Mouse (Mus musculus): ENCODE data around the gene Stim1. TPM values are rescaled to one million over a fixed set of nuclear protein-coding genes. Genes with fewer than 3 reads are reported as not detected.

Stim1 gene
- polyA plus RNA-seq, 1 experiment = not detected

GRCm38 (mm10) chr7:102310821-102311220, 43.2 kb downstream of the Stim1 start:
- Histone ChIP-seq H3K4me1 (ENCODE audit: control insufficient read depth, insufficient read depth, low read length) (no peaks in the 10 kb centered on the region), H3K4me3 (ENCODE audit: insufficient read depth, low read depth, low read length) (no peak overlapping the region), H3K27ac (ENCODE audit: insufficient read depth, low read depth, low read length) (no peak overlapping the region)
- 87% methylated on average over 5 of the region's 5 CpGs for WGBS
- TF ChIP-seq POLR2A (IDR thresholded peaks at IDR 0.05; ENCODE audit: insufficient read depth, low read depth, low read length) (no peak), CTCF (IDR thresholded peaks at IDR 0.05; ENCODE audit: insufficient read depth, low read depth, low read length) (no peak)

DNA sequence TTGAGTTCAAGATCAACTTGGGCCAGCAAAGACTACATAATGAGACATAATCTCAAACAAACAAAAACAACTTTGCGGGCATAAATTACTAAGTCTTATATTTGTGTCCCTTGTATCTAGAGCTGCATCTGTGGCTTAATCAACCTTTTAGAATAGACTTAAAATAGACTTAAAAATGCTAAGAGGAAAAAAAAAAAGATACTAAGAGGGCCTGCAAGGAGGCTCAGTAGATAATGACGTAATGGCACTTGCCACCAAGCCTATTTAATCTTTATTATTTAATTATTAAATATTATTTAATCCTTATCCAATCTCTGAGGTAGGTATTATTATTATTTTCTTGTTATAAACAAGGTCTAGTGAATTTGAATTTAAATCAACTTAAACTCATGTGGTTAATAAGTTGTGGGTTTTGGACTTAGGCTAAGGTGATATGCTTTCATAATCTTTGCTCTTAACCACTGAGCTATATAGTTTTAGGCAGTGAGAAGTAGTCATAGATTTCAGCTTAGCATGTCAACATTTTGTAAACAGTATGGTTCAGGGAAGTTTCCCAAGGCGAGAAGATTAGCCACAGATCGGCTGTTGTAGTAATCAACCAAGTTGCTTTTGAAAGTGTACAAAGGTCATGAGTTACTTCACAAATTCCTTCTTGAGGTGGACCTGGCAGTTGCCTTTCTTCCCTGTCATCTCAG, 45.4 kb downstream of the Stim1 start:
- no peak for TF ChIP-seq POLR2A (IDR thresholded peaks at IDR 0.05; ENCODE audit: insufficient read depth, low read depth, low read length)
- TF ChIP-seq CTCF (IDR thresholded peaks at IDR 0.05; ENCODE audit: insufficient read depth, low read depth, low read length) = no peak
- no peak overlapping the region for H3K4me3 ChIP-seq (ENCODE audit: insufficient read depth, low read depth, low read length)
- no peak overlapping the region for H3K27ac ChIP-seq (ENCODE audit: insufficient read depth, low read depth, low read length)
- 92% methylated on average over 4 of the region's 4 CpGs for WGBS
- H3K4me1 ChIP-seq (ENCODE audit: control insufficient read depth, insufficient read depth, low read length) = no peaks in the 10 kb centered on the region

- no peak overlapping the region for H3K27ac ChIP-seq (ENCODE audit: insufficient read depth, low read depth, low read length)
- H3K4me3 ChIP-seq (ENCODE audit: insufficient read depth, low read depth, low read length) = no peak overlapping the region
- WGBS = 88% methylated on average over 2 of the region's 2 CpGs
- TF ChIP-seq CTCF (IDR thresholded peaks at IDR 0.05; ENCODE audit: insufficient read depth, low read depth, low read length) (no peak), POLR2A (IDR thresholded peaks at IDR 0.05; ENCODE audit: insufficient read depth, low read depth, low read length) (no peak)
- H3K4me1 ChIP-seq (ENCODE audit: control insufficient read depth, insufficient read depth, low read length) = no peaks in the 10 kb centered on the region
Observed at GRCm38 (mm10) chr7:102313535-102313863, 45.9 kb downstream of the Stim1 start.

- WGBS = 82% methylated on average over 1 of the region's 1 CpGs
- Histone ChIP-seq H3K27ac (ENCODE audit: insufficient read depth, low read depth, low read length) (no peak overlapping the region), H3K4me3 (ENCODE audit: insufficient read depth, low read depth, low read length) (no peak overlapping the region), H3K4me1 (ENCODE audit: control insufficient read depth, insufficient read depth, low read length) (no peaks in the 10 kb centered on the region)
- TF ChIP-seq POLR2A (IDR thresholded peaks at IDR 0.05; ENCODE audit: insufficient read depth, low read depth, low read length) = no peak
- no peak for TF ChIP-seq CTCF (IDR thresholded peaks at IDR 0.05; ENCODE audit: insufficient read depth, low read depth, low read length)
Observed at GRCm38 (mm10) chr7:102314107-102314506, 46.5 kb downstream of the Stim1 start.

- no peak for TF ChIP-seq CTCF (IDR thresholded peaks at IDR 0.05; ENCODE audit: insufficient read depth, low read depth, low read length)
- no peak for TF ChIP-seq POLR2A (IDR thresholded peaks at IDR 0.05; ENCODE audit: insufficient read depth, low read depth, low read length)
- Histone ChIP-seq H3K4me1 (ENCODE audit: control insufficient read depth, insufficient read depth, low read length) (no peaks in the 10 kb centered on the region), H3K27ac (ENCODE audit: insufficient read depth, low read depth, low read length) (no peak overlapping the region), H3K4me3 (ENCODE audit: insufficient read depth, low read depth, low read length) (no peak overlapping the region)
Observed at GRCm38 (mm10) chr7:102314908-102315307, 47.3 kb downstream of the Stim1 start.

GRCm38 (mm10) chr7:102315435-102315834, 47.8 kb downstream of the Stim1 start:
- no peak overlapping the region for H3K4me3 ChIP-seq (ENCODE audit: insufficient read depth, low read depth, low read length)
- H3K27ac ChIP-seq (ENCODE audit: insufficient read depth, low read depth, low read length) = no peak overlapping the region
- no peak for TF ChIP-seq POLR2A (IDR thresholded peaks at IDR 0.05; ENCODE audit: insufficient read depth, low read depth, low read length)
- TF ChIP-seq CTCF (IDR thresholded peaks at IDR 0.05; ENCODE audit: insufficient read depth, low read depth, low read length) = no peak
- WGBS = 42% methylated on average over 7 of the region's 7 CpGs
- no peaks in the 10 kb centered on the region for H3K4me1 ChIP-seq (ENCODE audit: control insufficient read depth, insufficient read depth, low read length)

GRCm38 (mm10) chr7:102317583-102318168, 50.1 kb downstream of the Stim1 start:
- TF ChIP-seq CTCF (IDR thresholded peaks at IDR 0.05; ENCODE audit: insufficient read depth, low read depth, low read length) (no peak), POLR2A (IDR thresholded peaks at IDR 0.05; ENCODE audit: insufficient read depth, low read depth, low read length) (no peak)
- WGBS = 91% methylated on average over 3 of the region's 3 CpGs
- no peak overlapping the region for H3K27ac ChIP-seq (ENCODE audit: insufficient read depth, low read depth, low read length)
- H3K4me3 ChIP-seq (ENCODE audit: insufficient read depth, low read depth, low read length) = no peak overlapping the region
- H3K4me1 ChIP-seq (ENCODE audit: control insufficient read depth, insufficient read depth, low read length) = no peaks in the 10 kb centered on the region

DNA sequence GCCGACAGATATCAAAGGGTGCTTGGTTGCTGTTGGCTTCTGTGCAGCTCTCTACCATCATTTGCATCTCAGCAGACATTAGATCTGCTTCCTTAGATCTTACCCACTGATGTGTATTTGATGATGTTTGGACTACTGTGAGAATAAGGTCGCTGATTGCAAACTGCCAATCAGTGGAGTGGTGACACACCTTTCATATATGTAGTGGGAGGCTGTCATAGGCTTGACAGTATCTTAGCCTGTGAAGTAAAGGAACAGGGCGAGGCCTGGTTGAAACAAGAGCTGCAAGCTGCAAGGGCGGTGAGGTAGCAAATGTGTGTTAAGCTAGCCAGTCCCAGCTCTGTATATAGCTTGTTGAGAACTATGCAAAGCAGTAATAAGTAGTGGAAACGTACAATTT, 54.5 kb downstream of the Stim1 start:
- TF ChIP-seq CTCF (IDR thresholded peaks at IDR 0.05; ENCODE audit: insufficient read depth, low read depth, low read length) = no peak
- TF ChIP-seq POLR2A (IDR thresholded peaks at IDR 0.05; ENCODE audit: insufficient read depth, low read depth, low read length) = no peak
- WGBS = 93% methylated on average over 5 of the region's 5 CpGs
- Histone ChIP-seq H3K27ac (ENCODE audit: insufficient read depth, low read depth, low read length) (no peak overlapping the region), H3K4me1 (ENCODE audit: control insufficient read depth, insufficient read depth, low read length) (no peaks in the 10 kb centered on the region), H3K4me3 (ENCODE audit: insufficient read depth, low read depth, low read length) (no peak overlapping the region)

- Histone ChIP-seq H3K27ac (ENCODE audit: insufficient read depth, low read depth, low read length) (no peak overlapping the region), H3K4me1 (ENCODE audit: control insufficient read depth, insufficient read depth, low read length) (peaks cover 2% of the 10 kb centered on the region; the same call in 1 of the 2 replicates), H3K4me3 (ENCODE audit: insufficient read depth, low read depth, low read length) (no peak overlapping the region)
- TF ChIP-seq CTCF (IDR thresholded peaks at IDR 0.05; ENCODE audit: insufficient read depth, low read depth, low read length) = no peak
- no peak for TF ChIP-seq POLR2A (IDR thresholded peaks at IDR 0.05; ENCODE audit: insufficient read depth, low read depth, low read length)
Observed at GRCm38 (mm10) chr7:102326323-102326722, 58.7 kb downstream of the Stim1 start.

Measured in olfactory bulb, adult 2 months (tissue).